In genomic region chr11:55028509-55028908, GRCm38 (mm10) we compare ENCODE assay signal across 16 mouse cellular contexts. TPM values are rescaled to one million over a fixed set of nuclear protein-coding genes. Genes with fewer than 3 reads are reported as not detected.
DNase-seq lines count a peak whose midpoint lies in the region; ATAC-seq and TF ChIP-seq lines count a peak whose summit lies in the region.
"Had no signal": no experiment of that assay in that cellular context is flagged by ENCODE, and none has a peak within 500 bp of the region (broad histone marks: within the 10 kb centered on the region; RNA-seq: fewer than 3 reads in every experiment).

No protein-coding gene starts in this region.

- H3K27ac ChIP-seq in heart, embryonic 12.5 days (ENCODE audit: poor library complexity, severe bottlenecking) = peak overlapping the region; percentile 26; the same call in 1 of the 2 replicates
- peak overlapping the region; percentile 85 for H3K27ac ChIP-seq in lung, embryonic 14.5 days (ENCODE audit: low read depth)
- peak overlapping the region; percentile 90; the same call in 1 of the 2 replicates for H3K27ac ChIP-seq in stomach, embryonic 15.5 days
- no peak overlapping the region for H3K27ac ChIP-seq in midbrain, embryonic 10.5 days (replicated peaks)
- no peak overlapping the region for H3K27ac ChIP-seq in forebrain, embryonic 11.5 days (ENCODE audit: low read depth, low read length)
- H3K27ac ChIP-seq: macrophage; neural tube, embryonic 12.5 days had no signal

- peaks cover 18% of the 10 kb centered on the region for H3K36me3 ChIP-seq in heart, embryonic 12.5 days
- peaks cover 17% of the 10 kb centered on the region; the same call in 1 of the 2 replicates for H3K36me3 ChIP-seq in lung, embryonic 14.5 days (ENCODE audit: insufficient read depth)
- H3K36me3 ChIP-seq in stomach, embryonic 15.5 days = 0 out of 2 replicates have a peak, but pooled peaks cover 5% of the 10 kb centered on the region
- no peaks in the 10 kb centered on the region for H3K36me3 ChIP-seq in midbrain, embryonic 10.5 days
- no peaks in the 10 kb centered on the region for H3K36me3 ChIP-seq in forebrain, embryonic 11.5 days (ENCODE audit: control insufficient read depth, insufficient read depth, low read length)
- H3K36me3 ChIP-seq: neural tube, embryonic 12.5 days had no signal

- H3K9ac ChIP-seq in heart, embryonic 12.5 days = no peak overlapping the region
- H3K9ac ChIP-seq in lung, embryonic 14.5 days = no peak overlapping the region; the same call in 1 of the 2 replicates
- H3K9ac ChIP-seq in stomach, embryonic 15.5 days = no peak overlapping the region
- no peak overlapping the region for H3K9ac ChIP-seq in forebrain, embryonic 11.5 days (ENCODE audit: low read length)
- H3K9ac ChIP-seq: neural tube, embryonic 12.5 days had no signal

- H3K27me3 ChIP-seq in heart, embryonic 12.5 days (replicated peaks) = no peaks in the 10 kb centered on the region
- H3K27me3 ChIP-seq in lung, embryonic 14.5 days (ENCODE audit: insufficient read depth, low read length) = no peaks in the 10 kb centered on the region
- H3K27me3 ChIP-seq in stomach, embryonic 15.5 days (replicated peaks) = no peaks in the 10 kb centered on the region
- peaks cover 24% of the 10 kb centered on the region for H3K27me3 ChIP-seq in midbrain, embryonic 10.5 days (ENCODE audit: low read depth, poor library complexity, severe bottlenecking)
- peaks cover 2% of the 10 kb centered on the region; the same call in 1 of the 2 replicates for H3K27me3 ChIP-seq in forebrain, embryonic 11.5 days (ENCODE audit: control insufficient read depth, insufficient read depth, low read length)
- H3K27me3 ChIP-seq: Patski had no signal

- H3K9me3 ChIP-seq in heart, embryonic 12.5 days (replicated peaks) = no peaks in the 10 kb centered on the region
- no peaks in the 10 kb centered on the region for H3K9me3 ChIP-seq in lung, embryonic 14.5 days (ENCODE audit: low read depth, low read length)
- H3K9me3 ChIP-seq in stomach, embryonic 15.5 days = no peaks in the 10 kb centered on the region
- H3K9me3 ChIP-seq in midbrain, embryonic 10.5 days (replicated peaks) = no peaks in the 10 kb centered on the region
- no peaks in the 10 kb centered on the region for H3K9me3 ChIP-seq in forebrain, embryonic 11.5 days (ENCODE audit: control insufficient read depth, low read length)
- H3K9me3 ChIP-seq: neural tube, embryonic 12.5 days had no signal

- H3K4me2 ChIP-seq in heart, embryonic 12.5 days = no peak overlapping the region
- H3K4me2 ChIP-seq in lung, embryonic 14.5 days = no peak overlapping the region; the same call in 1 of the 2 replicates
- no peak overlapping the region for H3K4me2 ChIP-seq in stomach, embryonic 15.5 days
- H3K4me2 ChIP-seq in forebrain, embryonic 11.5 days (ENCODE audit: low read depth, low read length, severe bottlenecking) = no peak overlapping the region
- H3K4me2 ChIP-seq: heart, embryonic 11.5 days; neural tube, embryonic 12.5 days had no signal

- no peak for TF ChIP-seq CTCF in lung, embryonic 14.5 days (IDR thresholded peaks at IDR 0.05; ENCODE audit: low read depth)

- DNase-seq in heart, postnatal 25 days (ENCODE audit: low spot score) = no peak
- DNase-seq in lung, embryonic 14.5 days = no peak
- DNase-seq in lung, postnatal 4 days = no peak
- DNase-seq in kidney, postnatal 36 days = peak; percentile 40 to 71
- no peak for DNase-seq in midbrain, embryonic 10.5 days (ENCODE audit: low spot score)
- no peak for DNase-seq in forebrain, embryonic 11.5 days (ENCODE audit: low spot score)
- DNase-seq: cerebellum, postnatal 25 days; gastrocnemius, postnatal 25 days; thymus, adult 18-20 months had no signal

- no peak for ATAC-seq in heart, embryonic 12.5 days (ENCODE audit: insufficient number of reproducible peaks, low FRiP score)
- ATAC-seq in lung, embryonic 14.5 days (ENCODE audit: insufficient read depth) = no peak
- no peak for ATAC-seq in stomach, embryonic 15.5 days (ENCODE audit: insufficient read depth, low FRiP score, low read depth)
- ATAC-seq in forebrain, embryonic 11.5 days (replicated peaks; ENCODE audit: low FRiP score) = no peak
- ATAC-seq: midbrain, embryonic 16.5 days; Patski had no signal

- H3K4me1 ChIP-seq in heart, embryonic 12.5 days (replicated peaks) = peaks cover 77% of the 10 kb centered on the region
- peaks cover 51% of the 10 kb centered on the region for H3K4me1 ChIP-seq in lung, embryonic 14.5 days (ENCODE audit: insufficient read depth)
- peaks cover 62% of the 10 kb centered on the region for H3K4me1 ChIP-seq in stomach, embryonic 15.5 days
- peaks cover 39% of the 10 kb centered on the region for H3K4me1 ChIP-seq in midbrain, embryonic 10.5 days
- peaks cover 15% of the 10 kb centered on the region for H3K4me1 ChIP-seq in forebrain, embryonic 11.5 days (replicated peaks; ENCODE audit: control insufficient read depth, insufficient read depth, low read length)

- intact Hi-C loops in heart, postnatal 25 days (cut with DNase I) = no loop called here

- 59% methylated on average over 2 of the region's 2 CpGs for WGBS in heart, embryonic 12.5 days
- WGBS in lung, embryonic 14.5 days = 52% methylated on average over 2 of the region's 2 CpGs
- 54% methylated on average over 2 of the region's 2 CpGs for WGBS in stomach, embryonic 15.5 days
- WGBS in midbrain, embryonic 10.5 days = 82% methylated on average over 2 of the region's 2 CpGs
- 89% methylated on average over 2 of the region's 2 CpGs for WGBS in forebrain, embryonic 11.5 days

- H3K4me3 ChIP-seq in heart, embryonic 12.5 days = no peak overlapping the region
- H3K4me3 ChIP-seq in lung, embryonic 14.5 days (ENCODE audit: low read depth, low read length) = no peak overlapping the region
- no peak overlapping the region for H3K4me3 ChIP-seq in stomach, embryonic 15.5 days (replicated peaks)
- no peak overlapping the region for H3K4me3 ChIP-seq in midbrain, embryonic 10.5 days
- H3K4me3 ChIP-seq in forebrain, embryonic 11.5 days (ENCODE audit: low read depth, low read length) = no peak overlapping the region
- H3K4me3 ChIP-seq: neural tube, embryonic 12.5 days had no signal

RNA-seq across cellular contexts. Expression of gene Anxa6, which starts 4.7 kb away (rescaled TPM):
- 335 and 339 TPM in 2 replicates for polyA plus RNA-seq in heart, embryonic 12.5 days (2016; fragmentation: Nextera tagmentation; extraction: Ambion mirVana)
- total RNA-seq in heart, postnatal 25 days (2021) = 100 to 1,000 TPM; 240 to 246 TPM
- polyA plus RNA-seq in lung, embryonic 14.5 days (2014; fragmentation: Nextera tagmentation; extraction: Ambion mirVana) = 406 and 411 TPM in 2 replicates
- polyA plus RNA-seq in stomach, embryonic 15.5 days (2015; fragmentation: Nextera tagmentation; extraction: Ambion mirVana) = 307 and 346 TPM in 2 replicates
- 53.9 and 71.1 TPM in 2 replicates for polyA plus RNA-seq in midbrain, embryonic 10.5 days (2016; fragmentation: Nextera tagmentation; extraction: Ambion mirVana)
- polyA plus RNA-seq in forebrain, embryonic 11.5 days (2014; fragmentation: Nextera tagmentation; extraction: Ambion mirVana) = 59.6 and 66.7 TPM in 2 replicates

RNA-seq across cellular contexts. Expression of gene Ccdc69, which starts 49.4 kb away (rescaled TPM):
- polyA plus RNA-seq in heart, embryonic 12.5 days (2016; fragmentation: Nextera tagmentation; extraction: Ambion mirVana) = 17.5 and 19.0 TPM in 2 replicates
- 10 to 100 TPM; 11.4 to 13.4 TPM for total RNA-seq in heart, postnatal 25 days (2021)
- 1.9 and 2.4 TPM in 2 replicates for polyA plus RNA-seq in lung, embryonic 14.5 days (2014; fragmentation: Nextera tagmentation; extraction: Ambion mirVana)
- polyA plus RNA-seq in stomach, embryonic 15.5 days (2015; fragmentation: Nextera tagmentation; extraction: Ambion mirVana) = 3.1 and 3.2 TPM in 2 replicates
- 0.34 and 0.39 TPM in 2 replicates for polyA plus RNA-seq in midbrain, embryonic 10.5 days (2016; fragmentation: Nextera tagmentation; extraction: Ambion mirVana)
- polyA plus RNA-seq in forebrain, embryonic 11.5 days (2014; fragmentation: Nextera tagmentation; extraction: Ambion mirVana) = 0.36 TPM in 1 of 2 replicates, not detected in the other
- polyA plus RNA-seq: Patski had no signal

Comparison
In these comparisons a context has a peak if more than half of its experiments do, and no peak if none do; other contexts are left out.
1. H3K27ac ChIP-seq: peak in heart, embryonic 12.5 days (single experiment), lung, embryonic 14.5 days (single experiment) and stomach, embryonic 15.5 days (single experiment); none in midbrain, embryonic 10.5 days (single experiment) and forebrain, embryonic 11.5 days (single experiment).
2. DNase-seq: peak in kidney, postnatal 36 days (2 of 2); none in heart, postnatal 25 days (single experiment), lung, embryonic 14.5 days (single experiment), lung, postnatal 4 days (0 of 2), midbrain, embryonic 10.5 days (single experiment) and forebrain, embryonic 11.5 days (single experiment).